Mouse (Mus musculus): ENCODE data around the gene Adam20.
"Not testable (repeated sequence)": the region's sequence is repeated elsewhere in the genome, so short reads cannot be mapped to it uniquely, and the experiment has no call there.

The Adam20 gene

DNA sequence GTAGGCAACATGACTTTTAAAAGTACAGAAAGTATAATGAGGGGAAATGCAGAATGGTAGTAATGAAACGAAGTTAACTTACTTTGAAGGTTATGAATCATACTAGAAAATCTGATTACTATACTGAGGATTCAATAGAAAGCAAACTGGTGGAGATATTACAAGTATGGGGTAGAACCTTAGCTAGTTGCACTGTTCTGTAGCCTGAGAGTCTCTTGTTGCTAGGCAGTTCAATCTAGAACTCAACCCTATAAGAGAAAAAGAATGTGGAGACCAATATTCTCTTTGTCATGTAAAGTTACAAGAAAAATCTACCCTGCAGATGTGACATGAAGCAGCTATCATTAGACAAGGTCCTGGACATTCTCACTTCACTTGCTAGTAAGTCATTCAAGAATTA is at the start of gene Adam20:
TSS of gene Adam20 (plus strand) at position 301 of the 400 bp plus-strand sequence.
- DNase-seq (ENCODE audit: low spot score in 2 of 2) = not testable (repeated sequence)

DNA sequence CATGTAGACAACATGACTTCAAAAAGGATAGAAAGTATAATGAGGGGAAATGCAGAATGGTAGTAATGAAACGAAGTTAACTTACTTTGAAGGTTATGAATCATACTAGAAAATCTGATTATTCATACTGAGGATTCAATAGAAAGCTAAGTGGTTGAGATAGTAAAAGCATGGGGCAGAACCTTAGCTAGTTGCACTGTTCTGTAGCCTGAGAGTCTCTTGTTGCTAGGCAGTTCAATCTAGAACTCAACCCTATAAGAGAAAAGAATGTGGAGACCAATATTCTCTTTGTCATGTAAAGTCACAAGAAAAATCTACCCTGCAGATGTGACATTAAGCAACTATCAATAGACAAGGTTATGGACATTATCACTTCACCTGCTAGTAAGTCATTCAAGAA is 41.2 kb upstream of the Adam20 start, which contains the start of gene Adam25:
TSS of gene Adam25 (plus strand) at position 301 of the 400 bp plus-strand sequence.
- DNase-seq (ENCODE audit: low spot score in 2 of 2) = not testable (repeated sequence)

GRCm38 (mm10) chr8:40783320-40783719 is 9.8 kb upstream of the Adam20 start:
- DNase-seq (ENCODE audit: low spot score in 2 of 2) = no peak

GRCm38 (mm10) chr8:40803379-40804079 is 10.5 kb downstream of the Adam20 start:
- DNase-seq (ENCODE audit: low spot score in 2 of 2) = no peak
